Mouse (Mus musculus) heart, embryonic 13.5 days (tissue): Measurements from ENCODE around the gene C1qb. TPM values are rescaled to one million over a fixed set of nuclear protein-coding genes. Genes with fewer than 3 reads are reported as not detected.
A peak's percentile ranks its signal among the peaks of the same experiment; 100 is the strongest.

ENCODE experiments used
- ATAC-seq: fragments of 200-750 bp; cut with Nextera tagmentation; 2 replicates; pipeline ENCODE4 v1.8.0; 2017; ENCODE audit warnings: moderate TSS enrichment; ENCODE audit not compliant: insufficient number of reproducible peaks, low FRiP score, low TSS enrichment; ENCODE audit errors: extremely low read depth
- H3K27ac ChIP-seq: fragments of 300-500 bp; sonication (generic); replicated peaks from 2 replicates; pipeline ENCODE4 v1.5.1; 2015; ENCODE audit warnings: moderate library complexity, mild to moderate bottlenecking, inconsistent platforms
- H3K27me3 ChIP-seq: fragments of 300-500 bp; sonication (generic); replicated peaks from 2 replicates; pipeline ENCODE4 v1.6.1; 2015; ENCODE audit warnings: mild to moderate bottlenecking, inconsistent platforms
- H3K36me3 ChIP-seq: fragments of 300-500 bp; sonication (generic); 2 replicates; pipeline ENCODE4 v1.6.1; 2015; ENCODE audit warnings: mild to moderate bottlenecking, inconsistent platforms
- H3K4me1 ChIP-seq: fragments of 300-500 bp; sonication (generic); 2 replicates; pipeline ENCODE4 v1.6.1; 2015; ENCODE audit warnings: inconsistent platforms
- H3K4me2 ChIP-seq: fragments of 300-500 bp; sonication (generic); 2 replicates; pipeline ENCODE4 v1.6.1; 2015; ENCODE audit warnings: inconsistent platforms, mild to moderate bottlenecking, moderate library complexity
- H3K4me3 ChIP-seq: fragments of 300-500 bp; sonication (generic); 2 replicates; pipeline ENCODE4 v1.5.1; 2015; ENCODE audit warnings: moderate library complexity, mild to moderate bottlenecking, inconsistent platforms
- H3K9ac ChIP-seq: fragments of 300-500 bp; sonication (generic); 2 replicates; pipeline ENCODE4 v1.6.1; 2015; ENCODE audit warnings: inconsistent platforms, mild to moderate bottlenecking, moderate library complexity
- H3K9me3 ChIP-seq: fragments of 300-500 bp; sonication (generic); 2 replicates; pipeline ENCODE4 v1.6.1; 2016; ENCODE audit warnings: inconsistent platforms
- WGBS: fragments of 180-500 bp; shearing (Covaris S2); methylation state at CpG from one replicate; pipeline ENCODE4 v1.1.7; 2015; ENCODE audit warnings: mixed read lengths; 5-methylcytosine and 5-hydroxymethylcytosine counted together
- polyA plus RNA-seq: library from polyadenylated mRNA; unstranded; fragments of >200 nt; fragmentation: Nextera tagmentation; extraction: Ambion mirVana; gene quantifications from 2 replicates; pipeline ENCODE4 v1.2.1, GENCODE M21; 2015

C1qb gene
- polyA plus RNA-seq, 1 experiment from 2014 or later, result 37.2 TPM

DNA sequence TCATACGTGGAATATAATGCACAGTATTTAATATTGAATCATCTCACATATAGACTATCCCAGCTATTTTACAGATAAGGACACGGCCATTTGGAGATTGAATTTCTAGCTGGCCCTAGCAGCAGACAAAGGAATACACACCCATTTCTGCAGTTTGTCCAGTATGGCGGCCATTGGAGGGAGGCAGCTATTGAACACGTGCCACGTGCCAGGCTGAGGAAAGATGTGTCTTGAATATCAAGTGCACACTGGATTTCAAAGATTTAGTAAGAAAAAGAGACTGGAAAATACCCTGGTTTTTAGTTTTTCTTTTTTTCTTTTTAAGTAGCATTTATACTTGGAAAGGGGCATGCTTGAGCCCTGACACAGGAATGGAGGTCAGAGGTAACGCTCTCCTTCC is 38.8 kb downstream of the C1qb start:
- Histone ChIP-seq H3K9ac (no peak overlapping the region), H3K4me2 (no peak overlapping the region), H3K9me3 (no peaks in the 10 kb centered on the region), H3K36me3 (no peaks in the 10 kb centered on the region), H3K4me1 (no peaks in the 10 kb centered on the region), H3K27me3 (peaks cover 86% of the 10 kb centered on the region), H3K4me3 (no peak overlapping the region), H3K27ac (no peak overlapping the region)
- WGBS, result 77% methylated on average over 6 of the region's 6 CpGs
- no peak for ATAC-seq

GRCm38 (mm10) chr4:136842802-136843201 is 43.2 kb downstream of the C1qb start:
- Histone ChIP-seq H3K27me3 (peaks cover 94% of the 10 kb centered on the region), H3K36me3 (no peaks in the 10 kb centered on the region)
- WGBS, result 75% methylated on average over 10 of the region's 10 CpGs

DNA sequence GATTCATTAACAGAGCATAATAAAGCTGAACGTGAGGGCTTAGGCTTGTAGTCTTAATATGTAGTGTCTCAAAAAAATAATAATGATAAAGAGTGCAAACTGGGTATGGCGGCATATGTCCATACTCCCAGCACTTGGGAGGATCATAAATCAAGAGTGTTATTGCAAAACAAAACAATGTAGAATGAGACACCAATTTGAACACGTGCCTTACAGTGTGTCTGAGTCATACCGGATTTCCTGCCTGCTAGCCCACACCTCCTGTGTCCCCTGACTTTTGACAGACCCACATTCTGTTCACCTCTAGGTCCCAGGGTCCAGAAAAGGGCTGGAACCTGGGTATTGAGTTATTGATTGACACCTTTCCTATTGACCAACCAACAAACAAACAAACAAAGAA is 44.0 kb downstream of the C1qb start:
- Histone ChIP-seq H3K4me2 (no peak overlapping the region), H3K4me1 (peaks cover 7% of the 10 kb centered on the region; the same call in 1 of the 2 replicates), H3K27me3 (peaks cover 95% of the 10 kb centered on the region), H3K36me3 (no peaks in the 10 kb centered on the region), H3K4me3 (no peak overlapping the region), H3K9me3 (no peaks in the 10 kb centered on the region), H3K9ac (no peak overlapping the region), H3K27ac (no peak overlapping the region)
- no peak for ATAC-seq
- WGBS, result 67% methylated on average over 4 of the region's 4 CpGs

More at GRCm38 (mm10) chr4:136842802-136843201, 43.2 kb downstream of the C1qb start:
- H3K9me3 ChIP-seq, result no peaks in the 10 kb centered on the region
- H3K9ac ChIP-seq, result no peak overlapping the region
- H3K4me2 ChIP-seq, result no peak overlapping the region
- H3K27ac ChIP-seq, result no peak overlapping the region
- no peak overlapping the region for H3K4me3 ChIP-seq
- H3K4me1 ChIP-seq, result peaks cover 7% of the 10 kb centered on the region; the same call in 1 of the 2 replicates
- no peak for ATAC-seq

DNA sequence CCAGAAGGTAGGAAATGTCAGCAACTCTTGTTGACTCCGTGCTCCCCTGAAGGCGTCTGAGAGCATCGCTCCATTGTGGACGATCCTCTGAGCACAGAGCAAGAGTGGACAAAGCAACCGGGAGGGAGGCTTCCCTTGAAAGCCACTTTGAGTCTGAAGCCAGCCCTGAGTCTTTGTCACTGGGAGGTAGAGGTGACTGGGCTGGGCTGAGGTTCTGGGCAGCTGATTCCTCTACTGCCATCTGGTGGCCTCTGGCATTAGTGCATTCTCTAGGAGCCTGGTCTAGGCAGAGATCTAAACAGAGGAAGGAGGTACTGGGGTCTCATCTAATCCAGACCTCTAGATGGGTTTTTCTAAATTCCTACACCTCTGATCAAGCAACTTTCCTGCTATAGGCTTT is 44.9 kb downstream of the C1qb start:
- peaks cover 95% of the 10 kb centered on the region for H3K27me3 ChIP-seq

DNA sequence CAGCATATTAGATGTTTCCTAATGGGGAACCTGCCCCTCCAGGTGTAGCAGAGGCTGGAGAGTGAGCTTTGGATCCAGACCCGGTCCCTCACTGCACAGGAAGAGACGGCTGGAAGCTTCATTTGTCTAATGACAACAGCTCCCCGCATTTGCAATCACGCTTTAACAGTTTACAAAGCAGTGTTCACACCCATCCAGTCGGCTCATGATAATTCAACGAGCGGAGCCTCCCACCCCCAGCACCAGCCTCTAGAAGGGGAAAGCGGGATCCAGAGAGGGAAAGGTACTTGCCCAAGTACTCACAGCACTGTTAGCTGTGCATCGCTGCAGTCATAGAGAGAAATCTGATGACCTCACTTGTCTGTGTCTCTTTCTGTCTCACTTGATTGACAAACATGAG is 47.5 kb downstream of the C1qb start:
- H3K36me3 ChIP-seq, result no peaks in the 10 kb centered on the region
- H3K27ac ChIP-seq, result no peak overlapping the region
- ATAC-seq, result no peak
- 44% methylated on average over 9 of the region's 9 CpGs for WGBS
- no peak overlapping the region for H3K9ac ChIP-seq
- no peak overlapping the region for H3K4me3 ChIP-seq
- no peaks in the 10 kb centered on the region for H3K9me3 ChIP-seq
- H3K4me1 ChIP-seq, result peaks cover 30% of the 10 kb centered on the region
- no peak overlapping the region for H3K4me2 ChIP-seq
- H3K27me3 ChIP-seq, result peaks cover 91% of the 10 kb centered on the region

More for the DNA sequence above, 44.9 kb downstream of the C1qb start:
- no peak overlapping the region for H3K27ac ChIP-seq
- H3K9ac ChIP-seq, result no peak overlapping the region
- H3K4me3 ChIP-seq, result no peak overlapping the region
- 8% methylated on average over 5 of the region's 5 CpGs for WGBS
- no peak overlapping the region for H3K4me2 ChIP-seq
- no peaks in the 10 kb centered on the region for H3K36me3 ChIP-seq
- no peaks in the 10 kb centered on the region for H3K9me3 ChIP-seq
- H3K4me1 ChIP-seq, result peaks cover 14% of the 10 kb centered on the region
- ATAC-seq, result no peak

GRCm38 (mm10) chr4:136838026-136838425 is 48.0 kb downstream of the C1qb start:
- no peak overlapping the region for H3K4me3 ChIP-seq
- no peak overlapping the region for H3K4me2 ChIP-seq
- ATAC-seq, result no peak
- H3K4me1 ChIP-seq, result peaks cover 30% of the 10 kb centered on the region
- H3K36me3 ChIP-seq, result no peaks in the 10 kb centered on the region
- no peak overlapping the region for H3K9ac ChIP-seq
- H3K27ac ChIP-seq, result no peak overlapping the region
- H3K27me3 ChIP-seq, result peaks cover 91% of the 10 kb centered on the region
- 67% methylated on average over 9 of the region's 9 CpGs for WGBS
- H3K9me3 ChIP-seq, result no peaks in the 10 kb centered on the region

DNA sequence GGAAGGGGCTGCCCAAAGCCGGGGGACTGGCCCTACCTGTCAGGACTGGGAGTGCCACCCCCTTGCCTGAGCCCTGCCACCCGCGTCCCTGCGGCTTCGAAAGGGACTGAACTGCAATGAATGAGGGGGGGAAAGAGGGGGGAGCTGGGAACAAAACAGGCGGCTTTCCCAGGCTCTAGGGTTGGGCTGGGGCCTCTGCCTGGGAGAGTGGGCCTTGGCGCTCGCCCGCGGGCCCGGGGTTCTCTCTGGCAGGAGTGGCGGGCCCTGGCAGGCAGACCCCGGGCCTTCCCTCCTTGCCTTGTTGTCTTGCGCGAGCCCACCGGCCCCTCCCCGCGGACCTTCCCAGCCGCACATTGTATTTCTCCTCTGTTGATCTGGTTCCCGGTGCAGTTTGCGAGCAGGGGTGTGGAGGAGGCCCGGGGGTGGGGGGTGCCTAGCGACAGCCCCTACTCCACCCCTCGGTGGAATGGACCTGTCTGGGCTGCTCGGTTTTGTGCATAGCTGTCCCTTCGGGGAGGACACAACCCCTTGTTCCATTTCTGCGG is 49.5 kb downstream of the C1qb start:
- H3K9ac ChIP-seq, result peak overlapping the region; percentile 89
- no peaks in the 10 kb centered on the region for H3K36me3 ChIP-seq
- H3K9me3 ChIP-seq, result no peaks in the 10 kb centered on the region
- H3K4me1 ChIP-seq, result peaks cover 35% of the 10 kb centered on the region
- peak overlapping the region; percentile 95 for H3K4me2 ChIP-seq
- whole genome bisulfite sequencing, result 1% methylated on average over 27 of the region's 27 CpGs
- H3K27ac ChIP-seq, result peak overlapping the region; percentile 63
- peak overlapping the region; percentile 79 for H3K4me3 ChIP-seq
- H3K27me3 ChIP-seq, result peaks cover 92% of the 10 kb centered on the region
- ATAC-seq, result no peak

DNA sequence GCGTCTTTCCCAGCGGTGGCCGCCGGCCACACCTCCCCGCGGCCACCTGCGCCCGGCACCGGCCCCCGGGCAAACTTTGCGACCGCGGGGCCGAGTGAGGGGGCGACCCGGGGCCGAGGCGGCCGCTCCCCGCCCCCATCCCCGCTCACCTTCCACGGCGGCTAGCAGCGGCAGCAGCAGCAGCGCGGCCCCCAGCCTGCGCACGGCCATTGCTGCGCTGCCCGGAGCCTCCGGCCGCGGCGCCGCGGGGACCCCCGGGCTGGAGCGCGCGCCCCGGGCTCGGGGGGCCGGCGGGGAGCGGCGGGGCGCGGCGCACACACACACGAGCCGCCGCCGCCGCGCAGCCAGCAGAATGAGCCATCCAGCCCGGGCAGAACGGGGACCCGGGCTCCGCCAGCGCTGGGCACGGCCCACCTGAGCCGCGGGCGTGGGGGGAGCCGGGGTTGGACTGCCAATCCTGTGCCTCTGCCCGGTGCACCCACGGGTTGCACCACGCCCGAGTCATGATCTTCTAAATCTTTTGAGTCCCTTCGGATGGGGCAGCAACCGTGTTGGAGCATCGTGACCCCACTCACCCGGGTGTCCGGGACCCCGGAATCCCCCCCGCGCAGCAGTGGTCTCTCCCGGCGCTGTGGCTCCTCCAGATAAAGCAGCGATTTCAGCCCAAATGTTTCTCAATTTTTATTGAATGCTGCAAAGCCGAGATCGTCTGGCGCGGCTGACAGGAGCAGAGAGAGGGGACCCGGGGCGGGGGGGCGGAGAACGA is 50.2 kb downstream of the C1qb start, which contains the start of gene Ephb2:
TSS of gene Ephb2 (minus strand) at position 368 of the 766 bp plus-strand sequence.
- H3K4me3 ChIP-seq, result peak within 1 kb of the TSS; percentile 79
- peaks cover 33% of the 10 kb centered on the region for H3K4me1 ChIP-seq
- H3K36me3 ChIP-seq, result no peaks in the 10 kb centered on the region
- peak within 1 kb of the TSS; percentile 63 for H3K27ac ChIP-seq
- H3K9me3 ChIP-seq, result no peaks in the 10 kb centered on the region
- peak within 1 kb of the TSS; percentile 89 for H3K9ac ChIP-seq
- WGBS, result under 1% methylated on average over 68 of the region's 88 CpGs
- H3K4me2 ChIP-seq, result peak within 1 kb of the TSS; percentile 95
- H3K27me3 ChIP-seq, result peaks cover 94% of the 10 kb centered on the region
- ATAC-seq, result 0 out of 2 replicates have a peak, but pooled peaks have one; percentile 24

- H3K27me3 ChIP-seq, result peaks cover 95% of the 10 kb centered on the region
- H3K9me3 ChIP-seq, result no peaks in the 10 kb centered on the region
- H3K36me3 ChIP-seq, result no peaks in the 10 kb centered on the region
- peak overlapping the region; percentile 95 for H3K4me2 ChIP-seq
- peak overlapping the region; percentile 79 for H3K4me3 ChIP-seq
- WGBS, result under 1% methylated on average over 73 of the region's 76 CpGs
- no peak; the same call in 1 of the 2 replicates for ATAC-seq
- H3K27ac ChIP-seq, result no peak overlapping the region
- peaks cover 34% of the 10 kb centered on the region for H3K4me1 ChIP-seq
- H3K9ac ChIP-seq, result peak overlapping the region; percentile 89
Observed at GRCm38 (mm10) chr4:136834815-136835620, 51.0 kb downstream of the C1qb start.

GRCm38 (mm10) chr4:136834439-136834814 is 51.6 kb downstream of the C1qb start:
- Histone ChIP-seq H3K36me3 (no peaks in the 10 kb centered on the region), H3K4me3 (peak overlapping the region; percentile 79), H3K27ac (no peak overlapping the region), H3K27me3 (peaks cover 95% of the 10 kb centered on the region), H3K4me1 (peaks cover 40% of the 10 kb centered on the region), H3K4me2 (peak overlapping the region; percentile 95), H3K9me3 (no peaks in the 10 kb centered on the region), H3K9ac (0 out of 2 replicates have a peak overlapping the region, but pooled peaks have one; percentile 89)
- no peak for ATAC-seq
- 8% methylated on average over 12 of the region's 12 CpGs for WGBS
